Mouse (Mus musculus) heart, embryonic 16.5 days (tissue): ENCODE measurements around the gene Slc35a3. TPM values are rescaled to one million over a fixed set of nuclear protein-coding genes. Genes with fewer than 3 reads are reported as not detected.

Source experiments
- ATAC-seq: fragments of 200-750 bp; cut with Nextera tagmentation; replicated peaks from 2 replicates; pipeline ENCODE4 v1.8.0; 2017; ENCODE audit warnings: moderate number of reproducible peaks; ENCODE audit not compliant: insufficient read depth, low FRiP score; ENCODE audit errors: extremely low read depth
- H3K27ac ChIP-seq: fragments of 300-500 bp; sonication (generic); 2 replicates; pipeline ENCODE4 v1.5.1; 2014; ENCODE audit warnings: mild to moderate bottlenecking, low read length, control low read depth, moderate library complexity
- H3K27me3 ChIP-seq: fragments of 300-500 bp; sonication (generic); 2 replicates; pipeline ENCODE4 v1.6.1; 2014; ENCODE audit warnings: low read length, mixed read lengths; ENCODE audit not compliant: control insufficient read depth, insufficient read depth
- H3K36me3 ChIP-seq: fragments of 300-500 bp; sonication (generic); 2 replicates; pipeline ENCODE4 v1.6.1; 2014; ENCODE audit not compliant: control insufficient read depth, insufficient read depth
- H3K4me1 ChIP-seq: fragments of 300-500 bp; sonication (generic); 2 replicates; pipeline ENCODE4 v1.6.1; 2014; ENCODE audit warnings: low read length, mixed read lengths; ENCODE audit not compliant: control insufficient read depth, insufficient read depth
- H3K4me2 ChIP-seq: fragments of 300-500 bp; sonication (generic); 2 replicates; pipeline ENCODE4 v1.6.1; 2014; ENCODE audit warnings: low read depth, mild to moderate bottlenecking, control low read depth, low read length
- H3K4me3 ChIP-seq: fragments of 300-500 bp; sonication (generic); 2 replicates; pipeline ENCODE4 v1.5.1; 2014; ENCODE audit warnings: mild to moderate bottlenecking, control low read depth, low read length
- H3K9ac ChIP-seq: fragments of 300-500 bp; sonication (generic); 2 replicates; pipeline ENCODE4 v1.6.1; 2014; ENCODE audit warnings: low read length, control low read depth
- H3K9me3 ChIP-seq: fragments of 300-500 bp; sonication (generic); replicated peaks from 2 replicates; pipeline ENCODE4 v1.6.1; 2016; ENCODE audit warnings: low read length; ENCODE audit not compliant: control insufficient read depth
- WGBS: fragments of 180-500 bp; shearing (Covaris S2); extraction: QIAGEN DNeasy Blood & Tissue Kit; methylation state at CpG from one replicate; pipeline ENCODE4 v1.1.7; 2014; 5-methylcytosine and 5-hydroxymethylcytosine counted together
- polyA plus RNA-seq: library from polyadenylated mRNA; unstranded; fragments of >200 nt; fragmentation: Nextera tagmentation; extraction: Ambion mirVana; gene quantifications from 2 replicates; pipeline ENCODE4 v1.2.1, GENCODE M21; 2015

The Slc35a3 gene
- polyA plus RNA-seq, 1 experiment from 2014 or later = 9.5 TPM

- H3K9ac ChIP-seq = no peak overlapping the region
- WGBS = 45% methylated on average over 5 of the region's 5 CpGs
- no peak overlapping the region for H3K4me2 ChIP-seq
- H3K27me3 ChIP-seq = no peaks in the 10 kb centered on the region
- no peak for ATAC-seq
- H3K4me1 ChIP-seq = peaks cover 23% of the 10 kb centered on the region
- no peak overlapping the region for H3K27ac ChIP-seq
- no peak overlapping the region for H3K4me3 ChIP-seq
- H3K9me3 ChIP-seq = no peaks in the 10 kb centered on the region
- H3K36me3 ChIP-seq = peaks cover 6% of the 10 kb centered on the region; the same call in 1 of the 2 replicates
Measured at GRCm38 (mm10) chr3:116653278-116653945, 59.2 kb downstream of the Slc35a3 start.

GRCm38 (mm10) chr3:116652033-116652446, 60.6 kb downstream of the Slc35a3 start:
- no peak overlapping the region for H3K27ac ChIP-seq
- peaks cover 11% of the 10 kb centered on the region for H3K36me3 ChIP-seq
- peaks cover 19% of the 10 kb centered on the region for H3K4me1 ChIP-seq
- no peaks in the 10 kb centered on the region for H3K9me3 ChIP-seq
- no peaks in the 10 kb centered on the region for H3K27me3 ChIP-seq
- WGBS = 32% methylated on average over 3 of the region's 3 CpGs
- ATAC-seq = no peak
- H3K4me3 ChIP-seq = no peak overlapping the region
- no peak overlapping the region; the same call in 1 of the 2 replicates for H3K9ac ChIP-seq
- no peak overlapping the region for H3K4me2 ChIP-seq

GRCm38 (mm10) chr3:116650698-116651097, 61.9 kb downstream of the Slc35a3 start:
- Histone ChIP-seq H3K36me3 (peaks cover 19% of the 10 kb centered on the region), H3K27me3 (no peaks in the 10 kb centered on the region), H3K27ac (no peak overlapping the region), H3K9me3 (no peaks in the 10 kb centered on the region), H3K9ac (no peak overlapping the region), H3K4me1 (peaks cover 17% of the 10 kb centered on the region), H3K4me3 (no peak overlapping the region), H3K4me2 (no peak overlapping the region)
- no peak for ATAC-seq
- 96% methylated on average over 9 of the region's 9 CpGs for WGBS

GRCm38 (mm10) chr3:116648805-116649204, 63.8 kb downstream of the Slc35a3 start:
- Histone ChIP-seq H3K36me3 (peaks cover 28% of the 10 kb centered on the region), H3K4me1 (peaks cover 16% of the 10 kb centered on the region), H3K4me2 (no peak overlapping the region), H3K9ac (no peak overlapping the region), H3K9me3 (no peaks in the 10 kb centered on the region), H3K4me3 (no peak overlapping the region), H3K27ac (no peak overlapping the region), H3K27me3 (no peaks in the 10 kb centered on the region)
- no peak for ATAC-seq
- 93% methylated on average over 7 of the region's 7 CpGs for WGBS

GRCm38 (mm10) chr3:116646387-116646786, 66.2 kb downstream of the Slc35a3 start:
- H3K27ac ChIP-seq = no peak overlapping the region
- WGBS = 91% methylated on average over 1 of the region's 1 CpGs
- no peak overlapping the region for H3K9ac ChIP-seq
- peaks cover 31% of the 10 kb centered on the region for H3K36me3 ChIP-seq
- no peak overlapping the region for H3K4me2 ChIP-seq
- ATAC-seq = no peak
- no peaks in the 10 kb centered on the region for H3K27me3 ChIP-seq
- H3K9me3 ChIP-seq = no peaks in the 10 kb centered on the region
- H3K4me1 ChIP-seq = no peaks in the 10 kb centered on the region
- no peak overlapping the region for H3K4me3 ChIP-seq

- no peak overlapping the region for H3K4me2 ChIP-seq
- no peak overlapping the region for H3K4me3 ChIP-seq
- peaks cover 42% of the 10 kb centered on the region for H3K36me3 ChIP-seq
- H3K27ac ChIP-seq = no peak overlapping the region
- H3K9me3 ChIP-seq = no peaks in the 10 kb centered on the region
- no peaks in the 10 kb centered on the region for H3K27me3 ChIP-seq
- H3K9ac ChIP-seq = no peak overlapping the region
- no peak for ATAC-seq
- 81% methylated on average over 2 of the region's 2 CpGs for WGBS
- no peaks in the 10 kb centered on the region for H3K4me1 ChIP-seq
Measured at GRCm38 (mm10) chr3:116642373-116642772, 70.3 kb downstream of the Slc35a3 start.

GRCm38 (mm10) chr3:116641811-116642371, 70.7 kb downstream of the Slc35a3 start:
- Histone ChIP-seq H3K4me1 (no peaks in the 10 kb centered on the region), H3K27ac (no peak overlapping the region), H3K27me3 (no peaks in the 10 kb centered on the region), H3K9me3 (no peaks in the 10 kb centered on the region), H3K4me2 (no peak overlapping the region), H3K36me3 (peaks cover 40% of the 10 kb centered on the region), H3K9ac (no peak overlapping the region), H3K4me3 (no peak overlapping the region)
- WGBS = 88% methylated on average over 6 of the region's 6 CpGs
- ATAC-seq = no peak

- no peak overlapping the region for H3K27ac ChIP-seq
- H3K27me3 ChIP-seq = no peaks in the 10 kb centered on the region
- no peaks in the 10 kb centered on the region for H3K4me1 ChIP-seq
- H3K4me2 ChIP-seq = no peak overlapping the region
- ATAC-seq = no peak
- H3K4me3 ChIP-seq = no peak overlapping the region
- H3K9ac ChIP-seq = no peak overlapping the region
- H3K36me3 ChIP-seq = peaks cover 39% of the 10 kb centered on the region
- H3K9me3 ChIP-seq = no peaks in the 10 kb centered on the region
- WGBS = 81% methylated on average over 1 of the region's 1 CpGs
Measured at GRCm38 (mm10) chr3:116640024-116640423, 72.6 kb downstream of the Slc35a3 start.

- 93% methylated on average over 7 of the region's 7 CpGs for WGBS
- Histone ChIP-seq H3K27ac (no peak overlapping the region), H3K27me3 (no peaks in the 10 kb centered on the region), H3K9me3 (no peaks in the 10 kb centered on the region), H3K9ac (no peak overlapping the region), H3K4me1 (no peaks in the 10 kb centered on the region), H3K4me3 (no peak overlapping the region), H3K4me2 (no peak overlapping the region), H3K36me3 (peaks cover 47% of the 10 kb centered on the region)
- no peak for ATAC-seq
Measured at GRCm38 (mm10) chr3:116638572-116638971, 74.1 kb downstream of the Slc35a3 start.
